Mouse (Mus musculus) liver, embryonic 12.5 days (tissue): ENCODE data around the gene Irf9. TPM values are rescaled to one million over a fixed set of nuclear protein-coding genes. Genes with fewer than 3 reads are reported as not detected.

Experiments
- ATAC-seq: fragments of 200-750 bp; cut with Nextera tagmentation; 2 replicates; pipeline ENCODE4 v1.8.0; 2017; ENCODE audit warnings: moderate number of reproducible peaks, mild to moderate bottlenecking, moderate library complexity
- H3K27ac ChIP-seq: fragments of 300-500 bp; sonication (generic); 2 replicates; pipeline ENCODE4 v1.5.1; 2016; ENCODE audit warnings: mild to moderate bottlenecking
- H3K27me3 ChIP-seq: fragments of 300-500 bp; sonication (generic); replicated peaks from 2 replicates; pipeline ENCODE4 v1.6.1; 2016; ENCODE audit warnings: mild to moderate bottlenecking, moderate library complexity
- H3K36me3 ChIP-seq: fragments of 300-500 bp; sonication (generic); 2 replicates; pipeline ENCODE4 v1.6.1; 2016; ENCODE audit warnings: mild to moderate bottlenecking, moderate library complexity
- H3K4me1 ChIP-seq: fragments of 300-500 bp; sonication (generic); 2 replicates; pipeline ENCODE4 v1.6.1; 2016
- H3K4me2 ChIP-seq: fragments of 300-500 bp; sonication (generic); 2 replicates; pipeline ENCODE4 v1.6.1; 2016; ENCODE audit warnings: mild to moderate bottlenecking, moderate library complexity
- H3K4me3 ChIP-seq: fragments of 300-500 bp; sonication (generic); 2 replicates; pipeline ENCODE4 v1.5.1; 2016; ENCODE audit warnings: mild to moderate bottlenecking, moderate library complexity
- H3K9ac ChIP-seq: fragments of 300-500 bp; sonication (generic); 2 replicates; pipeline ENCODE4 v1.6.1; 2016; ENCODE audit warnings: mild to moderate bottlenecking, moderate library complexity
- H3K9me3 ChIP-seq: fragments of 300-500 bp; sonication (generic); replicated peaks from 2 replicates; pipeline ENCODE4 v1.6.1; 2016; ENCODE audit warnings: mild to moderate bottlenecking, moderate library complexity
- WGBS: fragments of 180-500 bp; shearing (Covaris S2); methylation state at CpG from one replicate; pipeline ENCODE4 v1.1.7; 2016; ENCODE audit not compliant: insufficient replicate concordance; 5-methylcytosine and 5-hydroxymethylcytosine counted together
- polyA plus RNA-seq: library from polyadenylated mRNA; unstranded; fragments of >200 nt; fragmentation: Nextera tagmentation; extraction: Ambion mirVana; gene quantifications from 2 replicates; pipeline ENCODE4 v1.2.1, GENCODE M21; 2016

Irf9 gene
- polyA plus RNA-seq, 1 experiment from 2014 or later, result 15.3 TPM

GRCm38 (mm10) chr14:55603633-55604576, 534 bp downstream of the Irf9 start:
- ATAC-seq, result peak; percentile 94
- Histone ChIP-seq H3K4me1 (peaks cover 46% of the 10 kb centered on the region), H3K27me3 (no peaks in the 10 kb centered on the region), H3K9me3 (no peaks in the 10 kb centered on the region), H3K4me2 (peak overlapping the region; percentile 70), H3K9ac (peak overlapping the region; percentile 72), H3K4me3 (peak overlapping the region; percentile 63), H3K27ac (peak overlapping the region; percentile 94), H3K36me3 (peaks cover 86% of the 10 kb centered on the region)
- WGBS, result 16% methylated on average over 19 of the region's 19 CpGs

- 87% methylated on average over 11 of the region's 11 CpGs for WGBS
Measured at GRCm38 (mm10) chr14:55604823-55605222, 1.5 kb downstream of the Irf9 start.

GRCm38 (mm10) chr14:55605743-55606459, 2.5 kb downstream of the Irf9 start:
- peak overlapping the region; percentile 70 for H3K4me2 ChIP-seq
- peak overlapping the region; percentile 35 for H3K4me3 ChIP-seq
- H3K9me3 ChIP-seq, result no peaks in the 10 kb centered on the region
- no peaks in the 10 kb centered on the region for H3K27me3 ChIP-seq
- peak overlapping the region; percentile 59 for H3K9ac ChIP-seq
- peaks cover 46% of the 10 kb centered on the region for H3K4me1 ChIP-seq
- 72% methylated on average over 16 of the region's 16 CpGs for WGBS
- peaks cover 84% of the 10 kb centered on the region for H3K36me3 ChIP-seq
- ATAC-seq, result peak; percentile 37; the same call in 1 of the 2 replicates
- peak overlapping the region; percentile 72 for H3K27ac ChIP-seq

More at GRCm38 (mm10) chr14:55604823-55605222, 1.5 kb downstream of the Irf9 start:
- H3K4me3 ChIP-seq, result peak overlapping the region; percentile 63
- peaks cover 46% of the 10 kb centered on the region for H3K4me1 ChIP-seq
- no peaks in the 10 kb centered on the region for H3K27me3 ChIP-seq
- peak overlapping the region; percentile 70 for H3K9ac ChIP-seq
- ATAC-seq, result no peak
- H3K4me2 ChIP-seq, result peak overlapping the region; percentile 70
- no peaks in the 10 kb centered on the region for H3K9me3 ChIP-seq
- peak overlapping the region; percentile 94 for H3K27ac ChIP-seq
- peaks cover 86% of the 10 kb centered on the region for H3K36me3 ChIP-seq

- H3K4me2 ChIP-seq, result no peak overlapping the region
- no peak for ATAC-seq
- no peak overlapping the region for H3K27ac ChIP-seq
- 93% methylated on average over 6 of the region's 6 CpGs for WGBS
- H3K36me3 ChIP-seq, result peaks cover 61% of the 10 kb centered on the region
- H3K4me1 ChIP-seq, result peaks cover 45% of the 10 kb centered on the region
- H3K27me3 ChIP-seq, result no peaks in the 10 kb centered on the region
- H3K9me3 ChIP-seq, result no peaks in the 10 kb centered on the region
- no peak overlapping the region for H3K9ac ChIP-seq
- H3K4me3 ChIP-seq, result no peak overlapping the region
Measured at GRCm38 (mm10) chr14:55608339-55608738, 5.0 kb downstream of the Irf9 start.

- peaks cover 24% of the 10 kb centered on the region for H3K36me3 ChIP-seq
- WGBS, result 69% methylated on average over 6 of the region's 6 CpGs
- no peak overlapping the region for H3K4me3 ChIP-seq
- peak overlapping the region; percentile 63; the same call in 1 of the 2 replicates for H3K27ac ChIP-seq
- H3K9ac ChIP-seq, result no peak overlapping the region
- H3K9me3 ChIP-seq, result no peaks in the 10 kb centered on the region
- peaks cover 56% of the 10 kb centered on the region for H3K4me1 ChIP-seq
- no peaks in the 10 kb centered on the region for H3K27me3 ChIP-seq
- ATAC-seq, result no peak
- H3K4me2 ChIP-seq, result no peak overlapping the region
Measured at GRCm38 (mm10) chr14:55613346-55613745, 10.0 kb downstream of the Irf9 start.

GRCm38 (mm10) chr14:55614565-55615178, 11.3 kb downstream of the Irf9 start:
- peak overlapping the region; percentile 83 for H3K27ac ChIP-seq
- H3K4me3 ChIP-seq, result no peak overlapping the region
- H3K4me1 ChIP-seq, result peaks cover 69% of the 10 kb centered on the region
- H3K9ac ChIP-seq, result 0 out of 2 replicates have a peak overlapping the region, but pooled peaks have one; percentile 28
- peaks cover 11% of the 10 kb centered on the region for H3K36me3 ChIP-seq
- no peaks in the 10 kb centered on the region for H3K9me3 ChIP-seq
- WGBS, result 29% methylated on average over 7 of the region's 7 CpGs
- H3K27me3 ChIP-seq, result no peaks in the 10 kb centered on the region
- peak overlapping the region; percentile 20; the same call in 1 of the 2 replicates for H3K4me2 ChIP-seq
- peak; percentile 84 for ATAC-seq

GRCm38 (mm10) chr14:55615876-55616275, 12.5 kb downstream of the Irf9 start:
- Histone ChIP-seq H3K4me2 (no peak overlapping the region), H3K27ac (peak overlapping the region; percentile 83)

GRCm38 (mm10) chr14:55616844-55617243, 13.5 kb downstream of the Irf9 start:
- ATAC-seq, result no peak

More at GRCm38 (mm10) chr14:55615876-55616275, 12.5 kb downstream of the Irf9 start:
- Histone ChIP-seq H3K36me3 (peaks cover 1% of the 10 kb centered on the region), H3K4me1 (peaks cover 71% of the 10 kb centered on the region), H3K9me3 (no peaks in the 10 kb centered on the region), H3K27me3 (no peaks in the 10 kb centered on the region), H3K4me3 (no peak overlapping the region), H3K9ac (0 out of 2 replicates have a peak overlapping the region, but pooled peaks have one; percentile 6)
- 72% methylated on average over 2 of the region's 2 CpGs for WGBS
- ATAC-seq, result no peak

GRCm38 (mm10) chr14:55617822-55618221, 14.5 kb downstream of the Irf9 start, which contains the start of gene Rec8:
TSS of gene Rec8 (plus strand) at chr14:55618037.
- Histone ChIP-seq H3K27ac (peak within 1 kb of the TSS; percentile 58), H3K9ac (peak within 1 kb of the TSS; percentile 54), H3K27me3 (no peaks in the 10 kb centered on the region), H3K9me3 (no peaks in the 10 kb centered on the region), H3K4me2 (peak within 1 kb of the TSS; percentile 80), H3K36me3 (no peaks in the 10 kb centered on the region), H3K4me1 (peaks cover 81% of the 10 kb centered on the region), H3K4me3 (peak within 1 kb of the TSS; percentile 46)
- 22% methylated on average over 21 of the region's 21 CpGs for WGBS
- ATAC-seq, result peak; percentile 65

More at GRCm38 (mm10) chr14:55616844-55617243, 13.5 kb downstream of the Irf9 start:
- Histone ChIP-seq H3K4me2 (no peak overlapping the region), H3K4me3 (no peak overlapping the region), H3K9ac (no peak overlapping the region), H3K36me3 (no peaks in the 10 kb centered on the region), H3K27me3 (no peaks in the 10 kb centered on the region), H3K4me1 (peaks cover 76% of the 10 kb centered on the region), H3K9me3 (no peaks in the 10 kb centered on the region), H3K27ac (peak overlapping the region; percentile 72)
- 65% methylated on average over 2 of the region's 2 CpGs for WGBS

- ATAC-seq, result peak; percentile 62
- Histone ChIP-seq H3K27ac (peak overlapping the region; percentile 58; the same call in 1 of the 2 replicates), H3K4me1 (peaks cover 74% of the 10 kb centered on the region)
Measured at GRCm38 (mm10) chr14:55618486-55619195, 15.3 kb downstream of the Irf9 start.

More at GRCm38 (mm10) chr14:55618486-55619195, 15.3 kb downstream of the Irf9 start:
- WGBS, result 19% methylated on average over 22 of the region's 22 CpGs
- Histone ChIP-seq H3K4me3 (peak overlapping the region; percentile 46), H3K9me3 (no peaks in the 10 kb centered on the region), H3K27me3 (no peaks in the 10 kb centered on the region), H3K36me3 (peaks cover 1% of the 10 kb centered on the region; the same call in 1 of the 2 replicates), H3K4me2 (peak overlapping the region; percentile 80), H3K9ac (peak overlapping the region; percentile 54)
